Mouse (Mus musculus): ENCODE results near the gene Zik1. TPM values are rescaled to one million over a fixed set of nuclear protein-coding genes. Genes with fewer than 3 reads are reported as not detected.

Zik1 gene
- total RNA-seq (2012; rRNA removed) = not detected in 2 replicates
- not detected for polyA plus RNA-seq (2012; ENCODE audit: insufficient read depth in 1 of 2, insufficient read length in 2 of 2, low read depth in 1 of 2, low replicate concordance in 2 of 2, missing spikeins in 1 of 2)

DNA sequence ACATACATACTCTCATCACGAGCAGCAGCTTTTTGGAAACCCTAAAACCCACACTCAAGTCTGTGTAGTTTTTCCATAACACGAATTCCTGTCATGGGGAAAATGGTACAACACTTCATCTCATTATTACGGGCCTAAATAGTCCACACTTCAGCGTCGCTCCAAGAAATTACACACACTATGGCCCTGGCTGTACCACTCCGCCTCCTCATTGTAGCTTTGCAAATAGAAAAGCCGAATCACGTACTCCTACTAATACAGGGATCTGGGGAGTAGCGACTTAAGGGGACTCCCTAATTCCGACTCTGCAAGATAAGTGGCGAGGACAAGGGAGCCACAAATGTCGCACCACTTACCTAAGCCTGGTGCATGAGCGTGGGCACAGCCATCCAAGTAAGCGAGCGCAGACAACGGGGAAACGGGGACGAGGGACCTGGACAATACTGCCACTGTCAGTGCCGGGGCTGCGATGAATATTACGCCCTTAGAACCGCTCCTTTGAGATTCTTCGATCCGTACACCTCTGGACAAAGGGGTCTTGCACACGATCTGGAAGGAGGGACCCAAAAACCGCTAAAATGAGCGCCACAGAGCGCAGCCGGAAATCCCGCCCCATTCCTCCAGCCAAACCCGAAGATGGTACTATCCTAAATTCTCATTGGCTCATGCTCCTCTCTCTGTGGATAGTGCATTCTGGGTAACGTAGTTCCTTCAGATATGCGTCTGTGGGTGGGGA lies at the start of gene Zik1:
TSS of gene Zik1 (minus strand) at position 609 of the 736 bp plus-strand sequence.
- Histone ChIP-seq H3K4me3 (ENCODE audit: control insufficient read depth in 1 of 2, insufficient read depth in 1 of 2, low read depth in 2 of 2, low read length in 2 of 2) (no peak within 1 kb of the TSS), H3K4me1 (ENCODE audit: control insufficient read depth in 1 of 2, insufficient read depth in 2 of 2, low read length in 2 of 2) (no peaks in the 10 kb centered on the region), H3K27me3 (ENCODE audit: control insufficient read depth in 1 of 2, insufficient read depth in 2 of 2, low read length in 2 of 2) (no peaks in the 10 kb centered on the region), H3K27ac (ENCODE audit: control insufficient read depth, low read depth, low read length) (no peak within 1 kb of the TSS), H3K36me3 (ENCODE audit: control insufficient read depth in 1 of 2, insufficient read depth in 2 of 2, low read length in 2 of 2) (no peaks in the 10 kb centered on the region), H3K9ac (ENCODE audit: control insufficient read depth, low read depth, low read length, poor library complexity, severe bottlenecking) (no peak within 1 kb of the TSS), H3K79me2 (ENCODE audit: control insufficient read depth, insufficient read depth, low read length, poor library complexity) (no peaks in the 10 kb centered on the region), H3K9me3 (replicated peaks; ENCODE audit: insufficient read depth, low read length) (no peaks in the 10 kb centered on the region)
- TF ChIP-seq POLR2A (IDR thresholded peaks at IDR 0.05; ENCODE audit: control insufficient read depth in 1 of 2, insufficient read depth in 1 of 2, low read depth in 1 of 2, low read length in 2 of 2, poor library complexity in 1 of 2) = no peak
- no peak for TF ChIP-seq TBP (IDR thresholded peaks at IDR 0.05; ENCODE audit: low read depth, low read length)
- no peak for TF ChIP-seq ZC3H11A (IDR thresholded peaks at IDR 0.05; ENCODE audit: low read depth, low read length)
- no peak for TF ChIP-seq NRF1 (IDR thresholded peaks at IDR 0.05; ENCODE audit: insufficient read depth, low read depth, low read length, poor library complexity, severe bottlenecking)
- TF ChIP-seq POLR2AphosphoS5 (IDR thresholded peaks at IDR 0.05; ENCODE audit: borderline replicate concordance, low read depth, low read length) = no peak
- no peak for TF ChIP-seq MXI1 (IDR thresholded peaks at IDR 0.05; ENCODE audit: low read depth, low read length)
- TF ChIP-seq E2F4 (IDR thresholded peaks at IDR 0.05; ENCODE audit: borderline replicate concordance, low read depth, low read length) = no peak
- no peak for TF ChIP-seq MAX (IDR thresholded peaks at IDR 0.05; ENCODE audit: low read length)
- TF ChIP-seq USF2 (IDR thresholded peaks at IDR 0.05; ENCODE audit: borderline replicate concordance in 1 of 2, insufficient read depth in 1 of 2, low read depth in 1 of 2, low read length in 2 of 2) = no peak
- TF ChIP-seq MYB (IDR thresholded peaks at IDR 0.05; ENCODE audit: low read depth, low read length) = no peak
- no peak for TF ChIP-seq KAT2A (conservative IDR thresholded peaks at IDR 0.05; ENCODE audit: low read depth, low read length)
- no peak for TF ChIP-seq BHLHE40 (IDR thresholded peaks at IDR 0.05; ENCODE audit: borderline replicate concordance, low read depth, low read length)
- TF ChIP-seq RCOR1 (IDR thresholded peaks at IDR 0.05; ENCODE audit: low read depth, low read length) = no peak
- no peak for TF ChIP-seq ZMIZ1 (IDR thresholded peaks at IDR 0.05; ENCODE audit: low read depth, low read length)
- no peak for TF ChIP-seq MAZ (IDR thresholded peaks at IDR 0.05; ENCODE audit: low read depth, low read length)
- TF ChIP-seq TCF12 (IDR thresholded peaks at IDR 0.05; ENCODE audit: low read depth, low read length) = no peak
- no peak for TF ChIP-seq SMC3 (IDR thresholded peaks at IDR 0.05; ENCODE audit: low read depth, low read length)
- DNase-seq (ENCODE audit: low read depth, low spot score) = no peak

DNA sequence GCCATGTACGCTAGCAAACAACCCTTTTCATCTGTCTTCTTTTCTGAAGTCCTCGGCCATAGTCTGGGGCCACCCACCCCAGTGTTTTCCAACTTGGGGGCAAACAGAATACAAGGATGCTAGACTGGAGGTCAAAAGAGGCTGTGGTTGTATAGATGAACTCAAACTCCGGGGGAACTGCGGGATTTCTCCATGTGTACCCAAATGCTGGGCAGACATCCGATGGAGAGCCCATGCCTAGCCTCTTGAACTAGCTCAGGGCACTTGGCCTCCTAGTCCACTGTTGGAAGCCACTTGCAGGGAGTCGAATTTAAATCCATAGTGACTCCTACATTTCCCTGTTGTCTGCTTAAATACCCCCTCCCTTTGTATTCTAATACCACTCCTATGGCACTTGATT lies 384 bp upstream of the Zik1 start:
- DNase-seq (ENCODE audit: low read depth, low spot score) = no peak
- Histone ChIP-seq H3K79me2 (ENCODE audit: control insufficient read depth, insufficient read depth, low read length, poor library complexity) (no peaks in the 10 kb centered on the region), H3K27ac (ENCODE audit: control insufficient read depth, low read depth, low read length) (no peak overlapping the region), H3K27me3 (ENCODE audit: control insufficient read depth in 1 of 2, insufficient read depth in 2 of 2, low read length in 2 of 2) (no peaks in the 10 kb centered on the region), H3K9ac (ENCODE audit: control insufficient read depth, low read depth, low read length, poor library complexity, severe bottlenecking) (no peak overlapping the region), H3K4me3 (ENCODE audit: control insufficient read depth in 1 of 2, insufficient read depth in 1 of 2, low read depth in 2 of 2, low read length in 2 of 2) (no peak overlapping the region), H3K9me3 (replicated peaks; ENCODE audit: insufficient read depth, low read length) (no peaks in the 10 kb centered on the region), H3K4me1 (ENCODE audit: control insufficient read depth in 1 of 2, insufficient read depth in 2 of 2, low read length in 2 of 2) (no peaks in the 10 kb centered on the region), H3K36me3 (ENCODE audit: control insufficient read depth in 1 of 2, insufficient read depth in 2 of 2, low read length in 2 of 2) (no peaks in the 10 kb centered on the region)
- TF ChIP-seq POLR2A (IDR thresholded peaks at IDR 0.05; ENCODE audit: control insufficient read depth in 1 of 2, insufficient read depth in 1 of 2, low read depth in 1 of 2, low read length in 2 of 2, poor library complexity in 1 of 2) = no peak
- no peak for TF ChIP-seq NRF1 (IDR thresholded peaks at IDR 0.05; ENCODE audit: insufficient read depth, low read depth, low read length, poor library complexity, severe bottlenecking)
- TF ChIP-seq HCFC1 (IDR thresholded peaks at IDR 0.05; ENCODE audit: low read depth, low read length) = no peak
- TF ChIP-seq MEF2A (IDR thresholded peaks at IDR 0.05; ENCODE audit: extremely low read depth, insufficient replicate concordance, low read depth, low read length, poor library complexity, severe bottlenecking) = no peak
- no peak for TF ChIP-seq UBTF (IDR thresholded peaks at IDR 0.05; ENCODE audit: borderline replicate concordance, insufficient read depth, low read depth, low read length)
- TF ChIP-seq TBP (IDR thresholded peaks at IDR 0.05; ENCODE audit: low read depth, low read length) = no peak
- no peak for TF ChIP-seq MYC (IDR thresholded peaks at IDR 0.05; ENCODE audit: low read depth, low read length)
- TF ChIP-seq NELFE (IDR thresholded peaks at IDR 0.05; ENCODE audit: low read depth, low read length) = no peak
- TF ChIP-seq E2F4 (IDR thresholded peaks at IDR 0.05; ENCODE audit: borderline replicate concordance, low read depth, low read length) = no peak
- no peak for TF ChIP-seq GABPA (IDR thresholded peaks at IDR 0.05; ENCODE audit: low read depth, low read length)
- TF ChIP-seq CTCF (IDR thresholded peaks at IDR 0.05 in 2 of 3, conservative IDR thresholded peaks at IDR 0.05 in 1 of 3; ENCODE audit: control insufficient read depth in 1 of 3, insufficient read depth in 1 of 3, low read depth in 2 of 3, low read length in 3 of 3, poor library complexity in 1 of 3, severe bottlenecking in 1 of 3) = no peak
- TF ChIP-seq MAZ (IDR thresholded peaks at IDR 0.05; ENCODE audit: low read depth, low read length) = no peak
